In genomic region chr10:117845597-117846259, GRCm38 (mm10) we compare ENCODE assay signal across 8 mouse cellular contexts. TPM values are rescaled to one million over a fixed set of nuclear protein-coding genes. Genes with fewer than 3 reads are reported as not detected.
DNase-seq lines count a peak whose midpoint lies in the region; ATAC-seq and TF ChIP-seq lines count a peak whose summit lies in the region.

Rap1b (minus strand) TSS chr10:117846035.

- peak within 1 kb of the TSS; percentile 84 for H3K4me2 ChIP-seq in hindbrain, embryonic 14.5 days (replicated peaks)

- peak within 1 kb of the TSS; percentile 95 for H3K9ac ChIP-seq in hindbrain, embryonic 14.5 days

- no peaks in the 10 kb centered on the region for H3K36me3 ChIP-seq in hindbrain, embryonic 14.5 days (replicated peaks; ENCODE audit: control insufficient read depth, insufficient read depth)

- CTCF ChIA-PET in Patski (lab: Charles Lee), result interaction anchor here (1.3 to 1.6 kb wide), 2 partner anchors 10 to 14 kb away, joined by 3 to 4 read pairs; no protein-coding TSS in a partner anchor

- no peak for TF ChIP-seq CTCF in Patski (IDR thresholded peaks at IDR 0.05)

- peak; percentile 39 for DNase-seq in Patski (ENCODE audit: low read depth, low spot score)
- DNase-seq in cerebellum, postnatal 14 days, result peak; percentile 98 to 99
- DNase-seq in frontal cortex, postnatal 25 days (ENCODE audit: low spot score in 2 of 2), result peak; percentile 89 to 90
- peak; percentile 97 for DNase-seq in hindbrain, embryonic 14.5 days (ENCODE audit: low spot score)
- peak; percentile 96 to 97 for DNase-seq in layer of hippocampus, postnatal 36 days
- peak; percentile 97 for DNase-seq in lung, postnatal 36 days
- peak; percentile 96 for DNase-seq in retina, postnatal 1 day
- peak; percentile 92 to 94 for DNase-seq in urinary bladder, adult 18-20 months (ENCODE audit: low spot score in 2 of 2)

- no peaks in the 10 kb centered on the region for H3K27me3 ChIP-seq in Patski
- H3K27me3 ChIP-seq in hindbrain, embryonic 14.5 days (ENCODE audit: control insufficient read depth, insufficient read depth, low read length), result no peaks in the 10 kb centered on the region

- ATAC-seq in Patski, result peak; percentile 95
- ATAC-seq in hindbrain, embryonic 14.5 days (ENCODE audit: low FRiP score), result peak; percentile 95

- H3K9me3 ChIP-seq in hindbrain, embryonic 14.5 days (ENCODE audit: control insufficient read depth, low read length), result no peaks in the 10 kb centered on the region

- H3K27ac ChIP-seq in hindbrain, embryonic 14.5 days, result peak within 1 kb of the TSS; percentile 99

- in situ Hi-C loops in Patski (cut with MboI; ENCODE audit: low pct_unique_long_range_greater_than_20kb), result no loop called here

- H3K4me3 ChIP-seq in hindbrain, embryonic 14.5 days (replicated peaks; ENCODE audit: low read length), result peak within 1 kb of the TSS; percentile 89

- POLR2A ChIA-PET in Patski (lab: Charles Lee), result no interaction called here

- peaks cover 27% of the 10 kb centered on the region for H3K4me1 ChIP-seq in hindbrain, embryonic 14.5 days (replicated peaks; ENCODE audit: control insufficient read depth, insufficient read depth, low read length)

- WGBS in hindbrain, embryonic 14.5 days, result 1% methylated on average over 85 of the region's 112 CpGs

RNA-seq across cellular contexts. Expression of gene Rap1b, which starts in this region (rescaled TPM):
- polyA plus RNA-seq in Patski (2021), result 95.5 TPM
- 181 and 195 TPM in 2 replicates for polyA plus RNA-seq in hindbrain, embryonic 14.5 days (2014; fragmentation: Nextera tagmentation; extraction: Ambion mirVana)
- total RNA-seq in layer of hippocampus, postnatal 36 days (2021), result 10 to 100 TPM; 64.4 to 66.1 TPM

Comparison
In these comparisons a context has a peak if more than half of its experiments do, and no peak if none do; other contexts are left out.
1. Peak in every context shown above with its lines: DNase-seq, ATAC-seq, H3K4me3 ChIP-seq and H3K27ac ChIP-seq.
2. DNase-seq: peak in every context shown above with its lines; median percentile 98 in cerebellum, postnatal 14 days; 97 in hindbrain, embryonic 14.5 days; 97 in lung, postnatal 36 days; 96 in layer of hippocampus, postnatal 36 days; 96 in retina, postnatal 1 day; 93 in urinary bladder, adult 18-20 months; 90 in frontal cortex, postnatal 25 days; 39 in Patski.